Mouse (Mus musculus): ENCODE results near the gene Insl3. TPM values are rescaled to one million over a fixed set of nuclear protein-coding genes. Genes with fewer than 3 reads are reported as not detected.

Gene Insl3
- 1 to 10 TPM; 5.7 to 8.3 TPM for total RNA-seq (2023)

DNA sequence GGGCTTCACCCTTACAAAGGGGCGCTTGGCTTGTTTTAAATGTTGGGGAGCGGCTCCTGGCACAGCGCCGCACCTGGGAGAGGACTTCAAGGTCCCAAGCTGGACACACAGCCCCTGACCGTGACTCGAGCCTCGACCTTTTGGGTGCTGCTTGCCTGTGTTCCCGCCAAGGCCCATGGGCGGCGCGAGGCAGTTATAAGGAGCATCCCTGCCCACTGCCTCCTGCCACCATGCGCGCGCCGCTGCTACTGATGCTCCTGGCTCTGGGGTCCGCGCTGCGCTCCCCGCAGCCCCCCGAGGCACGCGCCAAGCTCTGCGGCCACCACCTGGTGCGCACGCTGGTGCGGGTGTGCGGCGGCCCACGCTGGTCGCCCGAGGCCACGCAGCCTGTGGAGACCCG lies at the start of gene Insl3:
TSS of gene Insl3 (plus strand) at position 187 of the 400 bp plus-strand sequence.

DNA sequence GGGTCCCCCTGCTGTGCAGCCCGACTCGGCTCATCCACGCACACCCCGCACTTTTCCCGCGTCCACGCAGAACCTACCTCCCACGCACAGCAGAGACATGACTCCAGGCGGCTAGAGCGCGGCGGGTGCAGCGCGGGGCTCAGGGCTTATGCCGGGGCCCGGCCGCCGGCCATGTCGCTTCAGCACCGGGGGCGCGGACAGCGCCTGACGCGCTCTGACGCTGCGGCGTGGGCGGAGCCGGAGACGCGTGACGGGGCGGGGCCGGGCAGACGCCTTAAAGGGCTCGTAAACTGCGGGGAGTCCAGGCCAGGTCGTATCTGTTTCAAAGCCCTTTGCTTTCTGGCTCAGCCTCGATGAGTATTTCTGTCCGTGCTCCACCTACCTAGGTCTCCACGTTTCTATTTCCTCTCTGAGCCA lies 17.5 kb upstream of the Insl3 start, which contains the start of gene Unc13a:
TSS of gene Unc13a (minus strand) at position 209 of the 417 bp plus-strand sequence.

GRCm38 (mm10) chr8:71676020-71676741 lies 12.8 kb upstream of the Insl3 start, which contains the start of gene Jak3:
Gene Jak3 (plus strand): TSS chr8:71676296.

DNA sequence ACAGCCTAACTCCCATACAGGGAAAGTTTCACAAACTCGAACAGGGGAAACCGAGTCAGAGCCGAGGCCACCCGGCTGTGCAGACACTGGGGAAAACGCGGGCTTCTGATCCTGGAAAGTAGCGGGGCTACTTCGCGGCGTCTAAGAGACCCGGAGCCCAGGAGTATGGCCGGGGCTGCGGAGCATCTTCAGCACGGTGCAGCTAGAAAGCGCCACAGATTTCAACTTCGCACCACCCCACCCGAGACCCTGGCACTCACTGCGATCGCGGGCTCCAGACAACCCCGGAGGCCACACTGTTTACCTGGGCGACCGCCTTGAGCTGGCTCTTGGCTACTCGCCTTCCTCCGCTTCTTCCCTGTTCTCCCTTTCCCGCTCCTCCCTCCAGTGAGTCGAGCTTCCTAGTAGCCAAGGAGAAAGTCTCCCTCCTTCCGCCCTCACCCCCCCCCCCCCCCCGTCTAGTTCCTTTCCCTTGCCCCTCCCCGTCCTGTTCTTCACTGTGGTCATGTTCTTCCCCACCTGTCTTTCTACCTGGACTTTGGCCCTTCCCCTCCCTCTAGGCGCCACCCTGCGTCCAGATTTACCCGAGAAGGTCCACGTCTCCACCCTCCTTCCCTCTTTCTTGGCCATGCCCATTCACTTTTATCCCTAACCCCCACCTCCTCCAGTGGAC lies 12.5 kb downstream of the Insl3 start, which contains the start of gene B3gnt3:
TSS of gene B3gnt3 (minus strand) at position 376 of the 673 bp plus-strand sequence.

GRCm38 (mm10) chr8:71725122-71725924 lies 36.3 kb downstream of the Insl3 start, which contains the start of gene Fcho1:
Gene Fcho1 (minus strand): TSS chr8:71725716.

Other genes with a start within 250 kb of the Insl3 start
- 1 to 10 TPM; 4.3 to 6.3 TPM for gene Abhd8, start 225.6 kb upstream of the Insl3 start, total RNA-seq (2023)
- gene Mrpl34, start 224.3 kb upstream of the Insl3 start, total RNA-seq (2023): 10 to 100 TPM; 28.3 to 34.8 TPM
- 10 to 100 TPM; 78.4 to 85.3 TPM for gene Dda1, start 220.0 kb upstream of the Insl3 start, total RNA-seq (2023)
- gene Ano8, start 203.3 kb upstream of the Insl3 start, total RNA-seq (2023): 1 to 10 TPM; 3.7 to 5.7 TPM
- 10 to 100 TPM; 10.3 to 11.8 TPM for gene Gtpbp3, start 201.1 kb upstream of the Insl3 start, total RNA-seq (2023)
- 1 to 10 TPM in 1 of 2 experiments, under 1 TPM in 1; 0.68 to 1.6 TPM for gene Plvap, start 177.5 kb upstream of the Insl3 start, total RNA-seq (2023)
- gene Ccdc194, start 163.5 kb upstream of the Insl3 start, total RNA-seq (2023): not detected
- gene Bst2, start 151.8 kb upstream of the Insl3 start, total RNA-seq (2023): 10 to 100 TPM; 17.2 to 21.1 TPM
- gene Mvb12a, start 146.3 kb upstream of the Insl3 start, total RNA-seq (2023): 10 to 100 TPM; 24.6 to 35.1 TPM
- under 1 TPM in 1 of 2 experiments, not detected in 1; 0.31 TPM for gene Tmem221, start 130.3 kb upstream of the Insl3 start, total RNA-seq (2023)
- not detected for gene Nxnl1, start 122.6 kb upstream of the Insl3 start, total RNA-seq (2023)
- gene Slc27a1, start 120.3 kb upstream of the Insl3 start, total RNA-seq (2023): 1 to 10 TPM; 1.5 to 1.7 TPM
- 10 to 100 TPM; 92.3 to 98.2 TPM for gene Pgls, start 97.0 kb upstream of the Insl3 start, total RNA-seq (2023)
- 10 to 100 TPM in 1 of 2 experiments, 1 to 10 TPM in 1; 5.1 to 14.5 TPM for gene Fam129c, start 91.6 kb upstream of the Insl3 start, total RNA-seq (2023)
- gene Colgalt1, start 78.2 kb upstream of the Insl3 start, total RNA-seq (2023): 10 to 100 TPM; 43.3 to 52.2 TPM
- under 1 TPM; 0.11 to 0.26 TPM for gene Unc13a, start 17.5 kb upstream of the Insl3 start, total RNA-seq (2023)
- gene Jak3, start 12.9 kb upstream of the Insl3 start, total RNA-seq (2023): 10 to 100 TPM; 14.9 to 15.9 TPM
- under 1 TPM in 1 of 2 experiments, not detected in 1; 0.16 TPM for gene B3gnt3, start 12.6 kb downstream of the Insl3 start, total RNA-seq (2023)
- 10 to 100 TPM; 41.8 to 52.1 TPM for gene Fcho1, start 36.5 kb downstream of the Insl3 start, total RNA-seq (2023)
- gene Zfp709, start 192.8 kb downstream of the Insl3 start, total RNA-seq (2023): 1 to 10 TPM; 2.7 to 5.1 TPM
- 1 to 10 TPM; 1.1 to 4.2 TPM for gene Zfp882, start 219.4 kb downstream of the Insl3 start, total RNA-seq (2023)
- 1 to 10 TPM; 7.0 TPM for gene Zfp617, start 219.4 kb downstream of the Insl3 start, total RNA-seq (2023)